Mouse (Mus musculus): ENCODE results near the gene Ulk3. TPM values are rescaled to one million over a fixed set of nuclear protein-coding genes. Genes with fewer than 3 reads are reported as not detected.

The Ulk3 gene
- polyA plus RNA-seq, 1 experiment from 2014 or later: 8.6 TPM

DNA sequence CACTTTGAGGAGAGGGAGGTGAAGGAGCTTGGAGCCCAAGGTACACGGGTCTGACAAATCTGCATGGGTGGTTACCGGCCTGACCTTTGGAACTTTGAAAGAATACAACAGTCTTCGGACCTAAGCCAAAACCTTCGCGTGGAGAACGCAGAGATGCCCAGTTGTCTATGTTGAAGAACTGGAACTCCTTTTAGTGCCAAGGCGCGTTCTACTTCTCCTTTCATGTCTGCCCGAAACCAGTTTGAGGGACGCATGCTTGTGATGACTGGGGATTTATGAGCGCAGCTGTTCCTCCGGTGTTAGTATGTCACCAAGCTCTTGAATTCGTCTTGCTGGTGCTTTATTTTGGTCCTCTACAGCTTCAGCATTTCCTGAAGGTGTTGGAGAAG is 27.5 kb upstream of the Ulk3 start:
- ATAC-seq (ENCODE audit: low FRiP score) (no peak), DNase-seq (ENCODE audit: low spot score) (no peak)
- 83% methylated on average over 13 of the region's 13 CpGs for WGBS
- H3K4me3 ChIP-seq (ENCODE audit: low read depth, low read length): peak overlapping the region; percentile 70
- no peaks in the 10 kb centered on the region for H3K27me3 ChIP-seq (ENCODE audit: control insufficient read depth, insufficient read depth, low read length)
- peak overlapping the region; percentile 65 for H3K4me2 ChIP-seq (replicated peaks; ENCODE audit: low read depth, low read length)
- H3K9ac ChIP-seq (ENCODE audit: low read depth, low read length): no peak overlapping the region; the same call in 1 of the 2 replicates
- H3K9me3 ChIP-seq (ENCODE audit: control insufficient read depth, low read length): no peaks in the 10 kb centered on the region
- no peak overlapping the region for H3K27ac ChIP-seq (ENCODE audit: low read depth, low read length)
- H3K4me1 ChIP-seq (replicated peaks; ENCODE audit: control insufficient read depth, insufficient read depth, low read length): peaks cover 5% of the 10 kb centered on the region; the same call in 1 of the 2 replicates
- no peaks in the 10 kb centered on the region for H3K36me3 ChIP-seq (ENCODE audit: control insufficient read depth, insufficient read depth, low read length)

DNA sequence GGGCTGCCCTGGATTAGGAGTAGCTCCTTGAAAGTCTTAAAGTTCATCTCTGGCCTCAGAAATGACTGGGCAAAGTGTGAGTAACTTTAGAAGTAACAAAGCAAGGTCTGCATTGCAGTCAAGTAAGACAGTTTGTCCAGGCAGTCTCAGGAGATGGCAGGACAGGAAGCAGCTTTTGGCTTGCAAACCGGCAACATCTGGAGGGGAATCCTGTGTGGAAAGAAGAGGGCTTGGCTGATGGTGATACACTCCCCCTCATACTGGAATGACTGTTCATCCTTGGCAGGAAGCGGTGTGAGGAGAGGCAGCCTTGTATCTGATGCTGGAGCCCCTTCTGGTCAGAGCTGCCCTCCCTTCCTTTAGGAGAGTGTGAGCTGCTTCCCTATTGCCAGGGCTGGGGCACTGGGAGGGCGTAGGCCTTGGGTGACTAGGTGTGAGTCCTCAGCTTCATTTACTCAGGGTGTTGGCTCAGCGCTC is 26.3 kb upstream of the Ulk3 start:
- peaks cover 5% of the 10 kb centered on the region; the same call in 1 of the 2 replicates for H3K4me1 ChIP-seq (replicated peaks; ENCODE audit: control insufficient read depth, insufficient read depth, low read length)
- H3K9ac ChIP-seq (ENCODE audit: low read depth, low read length): no peak overlapping the region
- H3K36me3 ChIP-seq (ENCODE audit: control insufficient read depth, insufficient read depth, low read length): no peaks in the 10 kb centered on the region
- H3K9me3 ChIP-seq (ENCODE audit: control insufficient read depth, low read length): no peaks in the 10 kb centered on the region
- no peak overlapping the region for H3K27ac ChIP-seq (ENCODE audit: low read depth, low read length)
- H3K27me3 ChIP-seq (ENCODE audit: control insufficient read depth, insufficient read depth, low read length): no peaks in the 10 kb centered on the region
- 76% methylated on average over 4 of the region's 4 CpGs for WGBS
- no peak for DNase-seq (ENCODE audit: low spot score)
- ATAC-seq (ENCODE audit: low FRiP score): no peak
- no peak overlapping the region for H3K4me2 ChIP-seq (replicated peaks; ENCODE audit: low read depth, low read length)
- no peak overlapping the region for H3K4me3 ChIP-seq (ENCODE audit: low read depth, low read length)

DNA sequence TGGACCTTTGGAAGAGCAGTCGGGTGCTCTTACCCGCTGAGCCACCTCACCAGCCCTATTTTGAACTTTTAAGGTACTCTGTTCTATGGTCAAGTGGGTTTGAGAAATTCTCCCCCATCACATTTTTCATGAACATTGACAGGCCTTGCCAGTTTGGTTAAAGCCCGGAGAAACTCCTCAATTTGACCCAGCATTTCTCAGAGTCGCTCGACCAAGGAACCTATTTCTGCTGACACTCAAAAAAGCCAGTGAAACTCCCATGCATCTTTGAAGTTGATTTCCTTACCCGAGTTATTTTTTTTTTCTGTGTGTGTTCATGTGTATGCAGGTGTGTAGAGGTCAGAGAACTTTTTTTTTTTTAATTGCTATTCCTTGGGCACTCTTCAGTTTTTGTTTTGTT is 24.6 kb upstream of the Ulk3 start:
- no peak overlapping the region for H3K9ac ChIP-seq (ENCODE audit: low read depth, low read length)
- H3K27ac ChIP-seq (ENCODE audit: low read depth, low read length): no peak overlapping the region
- ATAC-seq (ENCODE audit: low FRiP score): no peak
- no peak for DNase-seq (ENCODE audit: low spot score)
- H3K36me3 ChIP-seq (ENCODE audit: control insufficient read depth, insufficient read depth, low read length): 0 out of 2 replicates have a peak, but pooled peaks cover 4% of the 10 kb centered on the region
- H3K4me1 ChIP-seq (replicated peaks; ENCODE audit: control insufficient read depth, insufficient read depth, low read length): peaks cover 5% of the 10 kb centered on the region; the same call in 1 of the 2 replicates
- no peak overlapping the region for H3K4me2 ChIP-seq (replicated peaks; ENCODE audit: low read depth, low read length)
- 92% methylated on average over 6 of the region's 6 CpGs for WGBS
- H3K9me3 ChIP-seq (ENCODE audit: control insufficient read depth, low read length): no peaks in the 10 kb centered on the region
- H3K27me3 ChIP-seq (ENCODE audit: control insufficient read depth, insufficient read depth, low read length): no peaks in the 10 kb centered on the region
- H3K4me3 ChIP-seq (ENCODE audit: low read depth, low read length): no peak overlapping the region

DNA sequence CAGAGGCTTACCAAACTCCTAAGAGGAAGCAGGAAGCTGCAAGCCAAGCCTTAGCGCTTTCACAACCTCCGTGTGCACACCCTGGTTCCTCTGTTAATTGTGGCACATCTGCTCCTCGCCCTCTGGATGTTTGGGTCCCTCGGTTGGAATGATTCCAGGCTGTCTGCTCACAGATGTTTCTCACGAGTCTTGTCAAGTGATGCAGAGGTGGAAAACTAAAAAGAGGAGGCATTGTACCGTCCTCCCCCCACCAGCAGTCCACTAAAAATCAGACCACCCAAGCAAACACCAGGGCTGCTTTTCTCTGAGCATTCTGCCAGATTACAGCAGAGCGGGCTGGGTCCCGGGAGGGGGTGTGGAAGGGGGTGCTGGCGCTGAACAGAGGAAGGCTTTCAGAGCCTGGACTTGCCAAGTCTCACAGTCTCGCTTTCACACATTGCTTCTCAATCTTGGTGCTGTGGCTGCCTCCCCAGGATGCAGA is 23.5 kb upstream of the Ulk3 start:
- no peaks in the 10 kb centered on the region for H3K27me3 ChIP-seq (ENCODE audit: control insufficient read depth, insufficient read depth, low read length)
- H3K4me2 ChIP-seq (replicated peaks; ENCODE audit: low read depth, low read length): no peak overlapping the region
- H3K9ac ChIP-seq (ENCODE audit: low read depth, low read length): no peak overlapping the region
- H3K27ac ChIP-seq (ENCODE audit: low read depth, low read length): no peak overlapping the region
- no peak for ATAC-seq (ENCODE audit: low FRiP score)
- H3K4me1 ChIP-seq (replicated peaks; ENCODE audit: control insufficient read depth, insufficient read depth, low read length): peaks cover 5% of the 10 kb centered on the region; the same call in 1 of the 2 replicates
- no peak overlapping the region for H3K4me3 ChIP-seq (ENCODE audit: low read depth, low read length)
- H3K36me3 ChIP-seq (ENCODE audit: control insufficient read depth, insufficient read depth, low read length): 0 out of 2 replicates have a peak, but pooled peaks cover 4% of the 10 kb centered on the region
- no peaks in the 10 kb centered on the region for H3K9me3 ChIP-seq (ENCODE audit: control insufficient read depth, low read length)
- 64% methylated on average over 10 of the region's 10 CpGs for WGBS
- no peak for DNase-seq (ENCODE audit: low spot score)

DNA sequence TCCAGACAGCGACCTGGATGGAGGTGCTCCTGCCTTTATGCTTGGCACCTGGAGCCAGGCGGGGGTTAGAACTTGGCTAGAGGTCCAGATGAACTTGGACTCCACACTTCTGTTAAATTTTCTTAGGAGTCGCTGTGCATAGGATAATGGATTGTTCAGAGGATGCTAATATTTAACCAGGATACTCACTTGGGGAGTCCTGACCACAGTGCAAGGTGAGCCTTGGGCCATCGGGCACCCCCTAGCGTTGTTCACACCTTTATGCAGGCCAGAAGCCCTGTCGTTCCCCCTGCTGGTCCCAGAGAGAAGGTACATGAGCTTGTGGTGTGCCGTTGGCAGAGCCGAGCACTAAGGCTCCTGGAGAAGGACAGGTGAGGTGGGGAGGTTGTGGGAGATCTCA is 22.4 kb upstream of the Ulk3 start:
- DNase-seq (ENCODE audit: low spot score): no peak
- H3K27me3 ChIP-seq (ENCODE audit: control insufficient read depth, insufficient read depth, low read length): no peaks in the 10 kb centered on the region
- H3K4me3 ChIP-seq (ENCODE audit: low read depth, low read length): no peak overlapping the region
- WGBS: 62% methylated on average over 8 of the region's 8 CpGs
- H3K9me3 ChIP-seq (ENCODE audit: control insufficient read depth, low read length): no peaks in the 10 kb centered on the region
- H3K36me3 ChIP-seq (ENCODE audit: control insufficient read depth, insufficient read depth, low read length): 0 out of 2 replicates have a peak, but pooled peaks cover 4% of the 10 kb centered on the region
- H3K27ac ChIP-seq (ENCODE audit: low read depth, low read length): no peak overlapping the region
- no peaks in the 10 kb centered on the region for H3K4me1 ChIP-seq (replicated peaks; ENCODE audit: control insufficient read depth, insufficient read depth, low read length)
- H3K9ac ChIP-seq (ENCODE audit: low read depth, low read length): no peak overlapping the region
- no peak for ATAC-seq (ENCODE audit: low FRiP score)
- H3K4me2 ChIP-seq (replicated peaks; ENCODE audit: low read depth, low read length): no peak overlapping the region

DNA sequence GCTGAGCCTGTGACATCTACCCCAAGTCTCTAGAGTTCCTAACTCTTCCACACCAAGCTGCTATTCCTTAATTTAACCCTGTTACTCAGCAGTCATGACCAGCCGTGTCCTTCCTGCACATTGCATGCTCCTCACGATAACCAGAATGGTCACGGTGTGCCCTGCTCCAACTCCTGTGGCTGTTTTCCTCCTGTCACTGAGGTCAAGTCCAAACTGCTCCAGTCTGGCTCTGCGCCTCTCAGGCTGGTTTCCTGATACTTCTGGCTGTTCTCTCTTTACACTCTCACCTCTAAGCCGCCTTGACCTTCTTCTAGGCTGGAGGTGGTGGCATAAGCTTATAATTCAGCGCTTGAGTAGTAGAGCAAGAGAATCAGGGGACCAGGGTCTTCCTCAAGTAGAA is 20.8 kb upstream of the Ulk3 start:
- WGBS: 89% methylated on average over 6 of the region's 6 CpGs

DNA sequence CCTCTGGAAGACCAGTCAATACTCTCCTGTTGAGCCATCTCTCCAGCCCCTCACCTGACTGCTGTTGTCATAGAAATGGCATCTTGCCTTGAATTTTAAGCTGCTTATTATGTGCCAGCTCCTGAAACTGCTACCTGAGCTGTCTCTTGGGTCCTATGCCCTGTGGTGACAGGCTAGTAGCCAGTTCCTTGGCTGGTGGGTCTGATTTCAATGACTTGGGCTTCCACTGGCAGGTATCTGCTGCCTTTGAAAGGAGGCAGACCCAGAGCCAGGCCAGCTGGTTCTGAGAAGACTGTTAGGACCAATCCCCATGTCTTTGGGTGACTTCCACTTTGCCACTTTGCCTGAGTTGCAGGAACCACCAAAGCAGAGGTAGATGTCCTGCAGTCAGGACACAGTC is 14.9 kb upstream of the Ulk3 start:
- H3K9ac ChIP-seq (ENCODE audit: low read depth, low read length): no peak overlapping the region
- no peak overlapping the region for H3K27ac ChIP-seq (ENCODE audit: low read depth, low read length)
- no peaks in the 10 kb centered on the region for H3K4me1 ChIP-seq (replicated peaks; ENCODE audit: control insufficient read depth, insufficient read depth, low read length)
- H3K4me3 ChIP-seq (ENCODE audit: low read depth, low read length): no peak overlapping the region
- H3K36me3 ChIP-seq (ENCODE audit: control insufficient read depth, insufficient read depth, low read length): peaks cover 2% of the 10 kb centered on the region; the same call in 1 of the 2 replicates
- DNase-seq (ENCODE audit: low spot score) (no peak), ATAC-seq (ENCODE audit: low FRiP score) (no peak)
- H3K4me2 ChIP-seq (replicated peaks; ENCODE audit: low read depth, low read length): no peak overlapping the region
- H3K9me3 ChIP-seq (ENCODE audit: control insufficient read depth, low read length): no peaks in the 10 kb centered on the region
- H3K27me3 ChIP-seq (ENCODE audit: control insufficient read depth, insufficient read depth, low read length): no peaks in the 10 kb centered on the region

More for the DNA sequence above, 20.8 kb upstream of the Ulk3 start:
- ATAC-seq (ENCODE audit: low FRiP score) (no peak), DNase-seq (ENCODE audit: low spot score) (no peak)
- Histone ChIP-seq H3K27me3 (ENCODE audit: control insufficient read depth, insufficient read depth, low read length) (no peaks in the 10 kb centered on the region), H3K36me3 (ENCODE audit: control insufficient read depth, insufficient read depth, low read length) (0 out of 2 replicates have a peak, but pooled peaks cover 4% of the 10 kb centered on the region), H3K27ac (ENCODE audit: low read depth, low read length) (no peak overlapping the region), H3K9me3 (ENCODE audit: control insufficient read depth, low read length) (no peaks in the 10 kb centered on the region), H3K9ac (ENCODE audit: low read depth, low read length) (no peak overlapping the region), H3K4me3 (ENCODE audit: low read depth, low read length) (no peak overlapping the region), H3K4me1 (replicated peaks; ENCODE audit: control insufficient read depth, insufficient read depth, low read length) (no peaks in the 10 kb centered on the region), H3K4me2 (replicated peaks; ENCODE audit: low read depth, low read length) (no peak overlapping the region)

DNA sequence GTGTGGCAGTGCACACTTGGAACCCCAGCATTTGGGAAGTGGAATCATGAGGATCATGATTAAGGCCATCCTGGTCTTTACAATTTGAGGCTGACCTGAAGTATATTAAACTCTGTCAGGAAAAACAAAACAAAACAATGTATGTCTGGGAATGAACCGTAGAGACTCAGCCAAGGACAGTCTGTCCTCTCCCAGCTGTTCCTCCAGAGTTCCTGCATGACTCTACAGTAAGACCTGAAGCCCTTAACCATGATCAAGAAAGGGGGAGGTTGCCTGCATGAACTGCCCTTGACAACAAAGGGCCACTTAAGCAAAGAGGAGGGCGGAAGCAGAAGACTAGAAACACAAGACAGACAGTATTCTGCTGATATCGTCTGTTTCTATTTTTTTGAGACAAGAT is 13.7 kb upstream of the Ulk3 start:
- Histone ChIP-seq H3K27ac (ENCODE audit: low read depth, low read length) (no peak overlapping the region), H3K27me3 (ENCODE audit: control insufficient read depth, insufficient read depth, low read length) (no peaks in the 10 kb centered on the region), H3K36me3 (ENCODE audit: control insufficient read depth, insufficient read depth, low read length) (peaks cover 5% of the 10 kb centered on the region; the same call in 1 of the 2 replicates), H3K4me3 (ENCODE audit: low read depth, low read length) (no peak overlapping the region), H3K9ac (ENCODE audit: low read depth, low read length) (no peak overlapping the region), H3K4me2 (replicated peaks; ENCODE audit: low read depth, low read length) (no peak overlapping the region), H3K4me1 (replicated peaks; ENCODE audit: control insufficient read depth, insufficient read depth, low read length) (no peaks in the 10 kb centered on the region), H3K9me3 (ENCODE audit: control insufficient read depth, low read length) (no peaks in the 10 kb centered on the region)
- WGBS: 87% methylated on average over 3 of the region's 3 CpGs
- ATAC-seq (ENCODE audit: low FRiP score) (no peak), DNase-seq (ENCODE audit: low spot score) (no peak)

DNA sequence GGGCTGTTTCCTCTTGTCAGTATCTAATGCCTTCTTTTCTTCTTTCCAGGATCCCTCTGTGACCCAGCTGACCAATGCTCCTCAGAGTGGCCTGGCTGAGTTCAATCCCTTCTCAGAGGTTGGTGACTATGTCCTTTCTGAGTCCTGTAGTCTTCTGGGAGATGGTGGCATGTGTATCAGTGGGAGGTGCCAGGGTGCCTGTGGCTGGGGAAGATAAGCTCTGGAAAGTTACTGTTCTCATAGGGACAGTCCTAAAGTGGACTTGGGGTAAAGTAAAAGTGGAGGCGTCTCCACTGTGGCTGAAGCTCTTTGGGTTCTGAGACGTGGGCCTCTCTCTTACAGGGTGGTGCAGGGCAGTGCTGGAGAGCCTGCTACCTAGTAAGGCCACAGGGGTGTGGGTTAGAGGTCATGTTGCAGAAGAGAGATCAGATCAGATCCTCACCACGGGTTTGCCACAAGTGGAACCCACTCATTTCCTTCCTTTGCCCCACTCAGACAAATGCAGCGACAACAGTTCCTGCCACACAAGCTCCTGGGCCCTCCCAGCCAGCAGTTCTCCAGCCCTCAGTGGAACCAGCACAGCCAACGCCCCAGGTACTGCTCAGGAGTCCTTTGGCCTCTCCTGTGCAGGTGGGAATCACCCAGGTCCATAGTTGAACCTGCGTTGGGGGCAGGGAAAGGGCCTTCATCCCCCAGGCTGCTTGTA is 12.0 kb upstream of the Ulk3 start:
- Histone ChIP-seq H3K36me3 (ENCODE audit: control insufficient read depth, insufficient read depth, low read length) (peaks cover 5% of the 10 kb centered on the region; the same call in 1 of the 2 replicates), H3K9me3 (ENCODE audit: control insufficient read depth, low read length) (no peaks in the 10 kb centered on the region), H3K4me1 (replicated peaks; ENCODE audit: control insufficient read depth, insufficient read depth, low read length) (no peaks in the 10 kb centered on the region), H3K4me2 (replicated peaks; ENCODE audit: low read depth, low read length) (no peak overlapping the region), H3K27ac (ENCODE audit: low read depth, low read length) (no peak overlapping the region), H3K4me3 (ENCODE audit: low read depth, low read length) (no peak overlapping the region), H3K9ac (ENCODE audit: low read depth, low read length) (no peak overlapping the region), H3K27me3 (ENCODE audit: control insufficient read depth, insufficient read depth, low read length) (no peaks in the 10 kb centered on the region)
- ATAC-seq (ENCODE audit: low FRiP score) (no peak), DNase-seq (ENCODE audit: low spot score) (no peak)
- WGBS: 87% methylated on average over 6 of the region's 6 CpGs
